Mouse (Mus musculus): ENCODE measurements at regions not wholly inside any gene's neighbourhood (a gene's known extent, or its start where the extent isn't known, plus 50 kb on each side); places are given as distances from the start of the nearest gene placed in this dataset.

DNA sequence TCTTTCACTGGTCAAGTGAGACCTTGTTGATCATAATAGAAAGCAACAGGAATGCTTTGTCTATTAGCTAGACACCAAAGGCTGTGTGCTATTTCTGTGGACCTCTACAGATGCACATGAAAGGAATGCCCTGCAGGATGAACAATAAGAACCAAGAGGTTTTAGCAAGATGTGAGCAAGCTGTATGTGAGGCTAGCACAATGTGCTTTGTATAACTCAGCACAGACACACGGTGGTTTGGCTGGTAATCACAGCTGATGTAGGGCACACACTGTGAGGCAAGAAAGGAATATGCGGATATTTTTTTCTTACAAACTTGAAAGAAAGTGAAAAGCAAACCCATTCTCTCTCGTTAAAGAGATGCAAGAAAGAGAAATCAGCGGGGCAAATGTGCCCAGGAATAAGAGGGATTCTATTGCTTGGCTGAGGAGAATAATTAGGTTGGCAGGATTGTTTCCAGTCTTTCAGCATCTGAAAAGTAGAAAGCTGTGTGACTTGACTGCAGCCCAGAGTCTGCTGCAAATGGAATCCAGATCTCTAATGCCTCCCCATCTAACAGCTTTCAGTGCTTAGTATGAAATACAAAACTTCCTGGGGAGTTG lies 2476.1 kb upstream of the Gm6569 start:
- DNase-seq (ENCODE audit: low spot score in 2 of 2): no peak

DNA sequence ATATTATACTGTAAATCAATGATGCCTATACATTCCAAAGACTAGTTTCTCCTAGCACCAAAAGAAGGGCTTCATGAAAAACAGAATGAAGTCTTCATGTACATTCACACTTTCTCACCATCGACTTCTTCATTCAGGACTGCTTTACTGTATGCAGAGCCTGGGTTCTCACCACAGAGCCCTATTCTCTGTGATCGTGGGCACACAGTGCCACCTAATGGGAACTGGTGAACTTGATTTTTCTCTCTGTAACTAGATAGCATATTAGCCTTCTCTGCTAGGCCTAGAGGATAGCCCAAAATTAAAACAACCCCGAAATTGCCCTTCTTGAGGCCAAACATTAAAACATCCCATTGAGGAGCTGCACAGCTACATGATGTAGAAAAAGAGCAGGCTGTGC lies 2458.6 kb upstream of the Gm6569 start:
- DNase-seq (ENCODE audit: low spot score in 2 of 2): no peak

All from urinary bladder, postnatal 36 days (tissue).